Mouse (Mus musculus) megakaryocyte, embryonic 14.5 days (primary cell): Measurements from ENCODE around the gene Lif.

Experiments used
- FLI1 ChIP-seq: IDR thresholded peaks from 2 replicates; pipeline ENCODE4 v1.6.1; 2012; ENCODE audit warnings: low read length, inconsistent platforms, mixed read lengths
- GATA1 ChIP-seq: IDR thresholded peaks from 3 replicates; pipeline ENCODE4 v1.6.1; 2012; ENCODE audit warnings: mixed read lengths, low read length, inconsistent platforms, borderline replicate concordance

- TF ChIP-seq GATA1 (no peak), FLI1 (no peak)
These were observed 24.7 kb upstream of the Lif start for GRCm38 (mm10) chr11:4232644-4233043.
